Mouse (Mus musculus): ENCODE data around the gene Tmem234. TPM values are rescaled to one million over a fixed set of nuclear protein-coding genes. Genes with fewer than 3 reads are reported as not detected.
"Not testable (repeated sequence)": the region's sequence is repeated elsewhere in the genome, so short reads cannot be mapped to it uniquely, and the experiment has no call there.

Gene Tmem234
- polyA plus RNA-seq (2015; fragmentation: Nextera tagmentation; extraction: Ambion mirVana): 186 and 192 TPM in 2 replicates

- peaks cover 5% of the 10 kb centered on the region; the same call in 1 of the 2 replicates for H3K36me3 ChIP-seq (ENCODE audit: insufficient read depth, low read length)
- H3K9ac ChIP-seq (replicated peaks; ENCODE audit: low read depth): peak within 1 kb of the TSS; percentile 80
- H3K27ac ChIP-seq (ENCODE audit: low read length): peak within 1 kb of the TSS; percentile 79
- H3K27me3 ChIP-seq (replicated peaks; ENCODE audit: insufficient read depth, low read length): no peaks in the 10 kb centered on the region
- H3K4me3 ChIP-seq (ENCODE audit: low read depth, low read length): peak within 1 kb of the TSS; percentile 85
- TF ChIP-seq CTCF (IDR thresholded peaks at IDR 0.05) (peak; percentile 37), EP300 (IDR thresholded peaks at IDR 0.05) (no peak)
- WGBS: under 1% methylated on average over 71 of the region's 74 CpGs
- ATAC-seq (peak; percentile 94), DNase-seq (ENCODE audit: low spot score) (peak; percentile 92)
- H3K4me2 ChIP-seq (replicated peaks; ENCODE audit: low read depth, low read length): peak within 1 kb of the TSS; percentile 97
- H3K4me1 ChIP-seq (ENCODE audit: insufficient read depth, low read depth, low read length): peaks cover 15% of the 10 kb centered on the region; the same call in 1 of the 2 replicates
- H3K9me3 ChIP-seq (ENCODE audit: low read length): no peaks in the 10 kb centered on the region
These were observed at the start of gene Tmem234, which contains the start of gene Eif3i for GRCm38 (mm10) chr4:129600233-129601158. Gene Tmem234 (plus strand): TSS chr4:129600668. Gene Eif3i (minus strand): TSS chr4:129600648.

GRCm38 (mm10) chr4:129554512-129554911, 46.0 kb upstream of the Tmem234 start:
- H3K9me3 ChIP-seq (ENCODE audit: low read length); H3K4me2 ChIP-seq (replicated peaks; ENCODE audit: low read depth, low read length); H3K9ac ChIP-seq (replicated peaks; ENCODE audit: low read depth); H3K4me3 ChIP-seq (ENCODE audit: low read depth, low read length); ATAC-seq; H3K27me3 ChIP-seq (replicated peaks; ENCODE audit: insufficient read depth, low read length); H3K27ac ChIP-seq (ENCODE audit: low read length); DNase-seq (ENCODE audit: low spot score); H3K36me3 ChIP-seq (ENCODE audit: insufficient read depth, low read length): not testable (repeated sequence)
- WGBS: 82% methylated on average over 4 of the region's 6 CpGs
- peaks cover 12% of the 10 kb centered on the region; the same call in 1 of the 2 replicates for H3K4me1 ChIP-seq (ENCODE audit: insufficient read depth, low read depth, low read length)

- ATAC-seq (peak; percentile 46), DNase-seq (ENCODE audit: low spot score) (peak; percentile 61)
- no peaks in the 10 kb centered on the region for H3K27me3 ChIP-seq (replicated peaks; ENCODE audit: insufficient read depth, low read length)
- no peak overlapping the region for H3K27ac ChIP-seq (ENCODE audit: low read length)
- TF ChIP-seq CTCF (IDR thresholded peaks at IDR 0.05) (peak; percentile 80), EP300 (IDR thresholded peaks at IDR 0.05) (no peak)
- peak overlapping the region; percentile 49 for H3K4me3 ChIP-seq (ENCODE audit: low read depth, low read length)
- WGBS: 3% methylated on average over 16 of the region's 16 CpGs
- no peaks in the 10 kb centered on the region for H3K36me3 ChIP-seq (ENCODE audit: insufficient read depth, low read length)
- no peak overlapping the region for H3K9ac ChIP-seq (replicated peaks; ENCODE audit: low read depth)
- H3K4me2 ChIP-seq (replicated peaks; ENCODE audit: low read depth, low read length): peak overlapping the region; percentile 89
- peaks cover 12% of the 10 kb centered on the region; the same call in 1 of the 2 replicates for H3K4me1 ChIP-seq (ENCODE audit: insufficient read depth, low read depth, low read length)
- no peaks in the 10 kb centered on the region for H3K9me3 ChIP-seq (ENCODE audit: low read length)
These were observed 45.0 kb upstream of the Tmem234 start for GRCm38 (mm10) chr4:129555421-129555861.

GRCm38 (mm10) chr4:129555862-129556531, 44.5 kb upstream of the Tmem234 start:
- no peaks in the 10 kb centered on the region for H3K9me3 ChIP-seq (ENCODE audit: low read length)
- no peak overlapping the region for H3K9ac ChIP-seq (replicated peaks; ENCODE audit: low read depth)
- WGBS: under 1% methylated on average over 23 of the region's 24 CpGs
- DNase-seq (ENCODE audit: low spot score) (no peak), ATAC-seq (peak; percentile 53)
- H3K27ac ChIP-seq (ENCODE audit: low read length): no peak overlapping the region
- peaks cover 12% of the 10 kb centered on the region; the same call in 1 of the 2 replicates for H3K4me1 ChIP-seq (ENCODE audit: insufficient read depth, low read depth, low read length)
- TF ChIP-seq EP300 (IDR thresholded peaks at IDR 0.05) (no peak), CTCF (IDR thresholded peaks at IDR 0.05) (no peak)
- H3K36me3 ChIP-seq (ENCODE audit: insufficient read depth, low read length): no peaks in the 10 kb centered on the region
- peak overlapping the region; percentile 89 for H3K4me2 ChIP-seq (replicated peaks; ENCODE audit: low read depth, low read length)
- H3K27me3 ChIP-seq (replicated peaks; ENCODE audit: insufficient read depth, low read length): no peaks in the 10 kb centered on the region
- H3K4me3 ChIP-seq (ENCODE audit: low read depth, low read length): peak overlapping the region; percentile 49

- 10% methylated on average over 33 of the region's 33 CpGs for WGBS
- Histone ChIP-seq H3K4me2 (replicated peaks; ENCODE audit: low read depth, low read length) (peak overlapping the region; percentile 89), H3K9me3 (ENCODE audit: low read length) (no peaks in the 10 kb centered on the region), H3K4me3 (ENCODE audit: low read depth, low read length) (peak overlapping the region; percentile 49), H3K36me3 (ENCODE audit: insufficient read depth, low read length) (no peaks in the 10 kb centered on the region), H3K27ac (ENCODE audit: low read length) (peak overlapping the region; percentile 32), H3K27me3 (replicated peaks; ENCODE audit: insufficient read depth, low read length) (no peaks in the 10 kb centered on the region), H3K4me1 (ENCODE audit: insufficient read depth, low read depth, low read length) (peaks cover 12% of the 10 kb centered on the region; the same call in 1 of the 2 replicates), H3K9ac (replicated peaks; ENCODE audit: low read depth) (peak overlapping the region; percentile 43)
- TF ChIP-seq CTCF (IDR thresholded peaks at IDR 0.05): no peak
- TF ChIP-seq EP300 (IDR thresholded peaks at IDR 0.05): no peak
- DNase-seq (ENCODE audit: low spot score) (peak; percentile 90), ATAC-seq (peak; percentile 93)
These were observed 43.8 kb upstream of the Tmem234 start for GRCm38 (mm10) chr4:129556532-129557223.

Data from lung, postnatal 0 days (tissue).